Mouse (Mus musculus): ENCODE measurements around the gene Zfand3.
A peak's percentile ranks its signal among the peaks of the same experiment; 100 is the strongest.

The Zfand3 gene

DNA sequence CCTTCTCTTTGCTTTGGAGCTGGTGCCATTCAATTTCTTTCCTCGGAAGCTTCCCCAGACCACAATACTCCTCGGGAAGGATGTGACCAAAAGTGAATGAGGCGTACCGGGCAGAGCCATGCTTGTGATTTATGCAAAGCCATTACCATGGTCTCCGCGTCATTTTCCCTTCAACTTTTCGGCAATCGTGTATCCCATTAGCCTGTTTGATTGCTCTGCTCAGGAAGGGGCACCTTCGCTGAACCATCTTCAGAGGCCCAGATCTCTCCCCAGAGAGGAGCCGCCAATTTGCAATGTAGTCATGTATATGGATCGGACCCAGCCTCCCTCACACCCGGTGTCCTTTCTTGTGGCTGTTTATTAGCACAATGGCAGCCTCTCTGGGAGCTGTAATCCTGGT is 218.3 kb downstream of the Zfand3 start:
- DNase-seq (ENCODE audit: low read depth, low spot score) = no peak

DNA sequence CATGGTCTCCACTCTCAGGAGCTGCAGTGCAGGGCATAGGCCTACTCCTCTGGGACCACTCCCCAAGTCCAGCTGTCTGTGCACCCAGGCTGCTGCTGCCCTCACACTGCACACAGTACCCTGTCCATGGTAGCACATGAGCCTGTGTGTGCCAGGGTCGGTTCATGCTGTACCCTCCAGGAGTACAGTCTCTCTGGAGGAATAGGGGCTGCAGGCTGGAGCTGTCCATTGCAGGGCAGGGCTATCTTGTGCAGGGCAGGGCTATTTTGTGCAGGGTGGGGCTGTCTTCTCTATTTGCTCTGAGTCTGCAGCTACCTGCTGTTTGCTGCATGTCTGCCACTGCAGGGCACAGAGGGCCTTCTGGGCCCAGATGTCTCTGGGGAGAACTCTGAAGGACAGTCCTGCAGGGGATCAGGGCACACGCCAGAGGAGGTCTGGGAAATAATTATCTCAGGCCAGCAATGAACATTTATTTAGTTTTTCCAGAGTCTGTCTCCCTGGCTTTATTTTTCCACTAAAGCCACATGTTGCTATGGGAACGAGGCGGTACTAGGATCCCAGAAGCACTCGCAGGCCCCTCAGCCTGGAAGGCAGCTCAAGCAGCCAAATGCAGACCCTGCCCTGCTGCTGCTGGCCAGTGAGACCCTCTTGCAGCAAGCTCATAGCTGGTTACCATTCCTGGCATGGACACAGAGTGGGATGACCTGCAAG is 220.7 kb downstream of the Zfand3 start:
- no peak for DNase-seq (ENCODE audit: low read depth, low spot score)

DNA sequence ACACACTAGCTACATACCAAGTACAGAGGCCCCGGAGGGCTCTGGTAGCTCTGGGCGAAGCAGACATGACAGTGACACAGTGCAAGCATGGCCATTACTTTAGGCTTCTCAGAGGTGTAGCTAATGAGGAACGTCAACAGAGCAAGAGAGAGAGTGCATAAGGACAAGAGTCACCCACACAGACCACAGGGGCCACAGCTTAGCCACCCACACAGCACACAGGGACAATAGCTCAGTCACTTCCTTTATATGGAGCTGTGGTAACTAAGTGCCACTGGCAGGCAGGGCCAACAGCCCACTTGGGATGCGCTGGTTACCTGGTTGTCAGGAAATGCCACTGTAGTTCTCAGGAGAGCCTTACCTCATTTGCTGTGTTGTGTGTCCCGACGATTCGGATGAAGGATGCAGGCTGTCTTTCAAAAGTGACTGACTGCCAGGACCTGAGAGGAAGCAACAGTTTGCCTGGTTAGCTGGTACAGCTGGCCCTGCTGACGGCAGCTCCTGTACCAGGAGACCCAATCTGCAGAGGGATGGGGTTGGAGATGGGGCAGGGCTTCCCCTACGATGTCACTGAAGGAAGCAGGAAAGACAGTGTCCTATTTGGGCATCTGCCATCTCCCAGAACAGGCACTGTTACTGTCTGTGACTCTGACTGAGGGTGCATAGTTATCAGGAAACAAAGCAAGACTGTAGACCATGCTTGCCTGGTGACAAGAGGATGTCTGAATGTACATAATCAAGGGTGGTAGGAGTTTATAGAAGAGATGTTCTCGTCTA is 224.1 kb downstream of the Zfand3 start:
- no peak for DNase-seq (ENCODE audit: low read depth, low spot score)

DNA sequence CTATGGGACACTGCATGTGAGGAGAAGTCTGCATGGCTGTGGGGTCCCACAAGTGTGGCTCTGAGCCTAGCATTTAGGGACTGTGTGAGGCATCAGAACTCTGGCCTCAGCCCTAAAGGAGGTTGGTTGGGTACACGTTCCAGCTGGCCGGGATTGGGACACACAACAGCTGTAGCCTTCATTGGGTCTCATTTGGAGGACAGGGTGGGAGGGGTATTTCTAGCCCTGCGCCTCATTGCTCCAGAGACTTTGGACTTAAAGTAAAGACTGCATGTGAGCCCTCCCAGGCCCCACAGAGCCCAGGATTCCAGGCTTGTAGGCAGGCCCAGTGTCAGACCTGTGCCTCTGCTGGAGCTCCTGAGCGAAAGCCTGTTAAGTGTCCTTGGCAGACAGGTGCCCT is 225.9 kb downstream of the Zfand3 start:
- DNase-seq (ENCODE audit: low read depth, low spot score) = no peak

DNA sequence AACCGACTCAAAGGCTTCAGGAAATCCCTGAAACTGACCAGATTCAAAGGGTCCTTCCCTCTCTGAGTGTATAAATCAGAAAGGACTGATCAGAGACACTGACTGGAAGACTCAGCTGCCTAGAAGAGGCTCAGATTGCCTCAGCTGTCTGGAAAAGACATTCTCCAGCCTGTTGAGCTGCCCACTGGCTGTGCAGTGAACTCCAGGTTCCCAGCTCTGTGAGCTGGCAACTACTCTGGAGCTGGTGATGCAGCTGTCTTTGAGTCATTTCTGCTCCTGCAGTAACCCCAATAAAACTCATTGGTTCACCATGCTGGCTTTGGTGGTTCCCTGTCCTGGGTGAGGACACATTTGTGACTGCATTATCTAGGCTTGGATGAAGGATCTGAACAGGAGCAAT is 226.9 kb downstream of the Zfand3 start:
- DNase-seq (ENCODE audit: low read depth, low spot score) = no peak

DNA sequence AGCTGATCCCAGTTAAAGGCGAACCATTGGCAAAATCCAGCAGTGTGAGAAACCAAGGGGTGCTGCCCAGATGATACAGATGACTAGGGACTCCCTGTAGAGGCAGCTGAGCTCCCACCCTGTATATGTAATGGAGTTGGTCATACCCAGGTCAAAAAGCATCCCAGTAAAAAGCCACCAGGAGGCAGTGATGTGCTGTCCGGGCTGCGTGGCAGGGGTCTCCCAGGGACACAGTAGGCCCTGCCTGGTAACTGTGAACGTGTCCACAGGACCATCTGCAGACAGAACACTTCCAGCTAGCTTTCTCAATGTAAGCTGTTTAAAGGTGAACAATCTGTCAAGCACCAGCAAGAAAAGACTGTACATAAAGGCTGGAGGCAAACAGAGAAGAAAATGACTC is 228.2 kb downstream of the Zfand3 start:
- no peak for DNase-seq (ENCODE audit: low read depth, low spot score)

DNA sequence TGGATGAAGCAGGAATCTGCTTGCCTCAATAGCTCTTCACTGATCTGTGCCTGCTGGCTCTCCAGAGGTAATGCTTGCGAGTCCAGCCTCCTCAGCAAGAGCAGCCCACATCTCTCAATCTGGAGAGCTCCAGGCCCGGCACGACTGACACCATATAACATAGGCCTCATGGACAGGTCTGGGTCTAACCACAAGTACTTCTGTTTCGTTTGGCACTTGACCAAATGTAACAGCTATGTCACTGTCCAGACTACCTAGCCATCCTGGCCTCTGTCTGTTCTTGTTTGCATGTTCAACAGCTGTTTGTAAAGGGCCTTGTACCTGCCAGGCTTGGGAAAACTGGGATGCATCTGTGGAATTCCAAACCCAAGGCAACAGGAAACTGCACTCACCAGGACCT is 230.8 kb downstream of the Zfand3 start:
- no peak for DNase-seq (ENCODE audit: low read depth, low spot score)

DNA sequence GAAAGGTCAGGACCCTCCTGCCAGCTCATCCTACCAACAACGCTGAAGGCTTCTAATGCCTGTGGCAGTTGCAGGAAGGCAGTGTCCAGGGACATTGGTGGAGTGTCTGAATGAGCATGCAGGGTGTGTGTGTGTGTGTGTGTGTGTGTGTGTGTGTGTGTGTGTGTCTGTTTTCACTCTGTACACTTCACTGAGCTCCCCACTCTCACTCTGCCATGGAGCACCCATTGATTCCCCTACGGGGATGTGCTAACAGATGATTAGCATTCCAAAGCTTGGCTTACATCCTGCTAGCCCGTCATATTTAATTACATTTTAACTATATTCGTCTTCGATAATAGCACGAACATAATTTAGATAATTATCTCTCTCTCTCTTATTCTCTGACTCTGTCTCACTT is 232.1 kb downstream of the Zfand3 start:
- DNase-seq (ENCODE audit: low read depth, low spot score) = no peak

DNA sequence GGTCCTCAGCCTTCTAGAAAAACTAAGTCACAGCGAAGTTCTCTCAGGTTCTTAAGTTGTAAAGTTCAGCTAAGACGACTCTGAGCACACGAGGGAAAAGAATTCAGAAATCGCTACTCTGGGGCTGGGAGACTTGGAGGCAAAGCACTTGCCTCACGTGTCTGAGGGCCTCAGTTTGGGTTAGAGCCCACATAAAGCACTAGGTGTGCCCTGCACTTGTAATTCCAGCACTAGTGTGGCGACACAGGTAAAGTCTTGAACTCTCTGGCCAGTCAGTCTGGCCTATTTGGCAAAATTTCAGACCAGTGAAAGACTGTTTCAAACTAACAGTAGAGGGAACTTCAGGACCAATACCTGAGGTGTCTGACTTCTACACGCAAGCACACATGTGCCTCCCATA is 233.1 kb downstream of the Zfand3 start:
- no peak for DNase-seq (ENCODE audit: low read depth, low spot score)

DNA sequence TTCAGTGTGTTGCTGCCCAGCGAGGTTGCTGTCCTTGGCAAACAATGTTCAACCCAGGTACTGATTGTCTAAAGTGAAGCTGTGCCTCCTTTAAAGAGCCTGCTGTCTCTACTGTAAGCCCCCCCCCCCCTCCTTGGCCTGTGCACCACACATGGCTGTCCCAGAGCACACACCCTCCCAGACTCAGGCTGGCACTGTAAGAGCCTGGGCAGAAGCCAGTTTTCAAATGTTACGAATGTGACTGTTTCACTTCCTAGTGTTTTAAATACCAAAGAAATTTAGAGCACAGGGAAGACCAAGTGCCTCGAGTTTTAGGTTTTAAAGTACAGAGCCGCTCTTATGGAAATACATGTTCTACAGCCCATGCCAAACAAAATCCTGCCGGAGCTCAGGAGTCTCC is 234.9 kb downstream of the Zfand3 start:
- no peak for DNase-seq (ENCODE audit: low read depth, low spot score)

DNA sequence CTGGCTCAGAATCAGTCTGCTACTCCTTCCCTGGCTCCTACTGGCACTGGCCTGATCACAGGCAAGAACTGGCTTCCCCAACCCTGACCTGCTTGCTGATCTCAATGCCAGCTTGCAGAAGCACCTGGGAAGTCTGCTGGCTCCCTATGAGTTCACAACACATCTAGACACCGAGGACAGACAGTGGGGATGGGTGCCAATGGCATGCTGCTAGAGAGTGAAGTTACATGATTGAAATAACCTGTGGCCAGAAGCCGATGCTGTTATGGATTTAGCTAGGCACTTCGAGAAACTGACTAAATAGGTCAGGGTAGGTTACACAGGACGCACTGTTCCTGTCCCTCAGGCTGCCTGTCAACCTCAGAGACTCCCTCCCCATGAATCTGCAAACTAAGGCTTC is 236.1 kb downstream of the Zfand3 start:
- no peak for DNase-seq (ENCODE audit: low read depth, low spot score)

DNA sequence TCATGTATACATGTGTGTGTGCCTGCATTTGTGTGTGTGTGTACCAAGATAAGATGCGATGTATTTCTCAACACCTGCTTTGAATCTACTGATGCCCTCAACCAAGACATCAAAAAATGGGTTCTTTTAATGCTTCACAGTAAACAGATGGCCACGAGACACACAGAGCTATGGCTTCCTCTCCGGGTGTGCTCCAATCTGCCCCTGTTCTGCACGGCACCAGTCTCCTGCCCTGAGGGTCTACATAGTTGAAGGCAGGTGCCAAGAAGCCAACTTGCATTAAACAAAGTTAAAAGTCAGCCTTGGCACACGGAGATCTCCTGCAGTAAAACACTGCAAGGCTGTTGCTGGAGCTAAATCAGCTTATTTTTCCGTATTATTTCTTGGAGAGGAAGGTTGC is 236.5 kb downstream of the Zfand3 start:
- DNase-seq (ENCODE audit: low read depth, low spot score) = no peak

DNA sequence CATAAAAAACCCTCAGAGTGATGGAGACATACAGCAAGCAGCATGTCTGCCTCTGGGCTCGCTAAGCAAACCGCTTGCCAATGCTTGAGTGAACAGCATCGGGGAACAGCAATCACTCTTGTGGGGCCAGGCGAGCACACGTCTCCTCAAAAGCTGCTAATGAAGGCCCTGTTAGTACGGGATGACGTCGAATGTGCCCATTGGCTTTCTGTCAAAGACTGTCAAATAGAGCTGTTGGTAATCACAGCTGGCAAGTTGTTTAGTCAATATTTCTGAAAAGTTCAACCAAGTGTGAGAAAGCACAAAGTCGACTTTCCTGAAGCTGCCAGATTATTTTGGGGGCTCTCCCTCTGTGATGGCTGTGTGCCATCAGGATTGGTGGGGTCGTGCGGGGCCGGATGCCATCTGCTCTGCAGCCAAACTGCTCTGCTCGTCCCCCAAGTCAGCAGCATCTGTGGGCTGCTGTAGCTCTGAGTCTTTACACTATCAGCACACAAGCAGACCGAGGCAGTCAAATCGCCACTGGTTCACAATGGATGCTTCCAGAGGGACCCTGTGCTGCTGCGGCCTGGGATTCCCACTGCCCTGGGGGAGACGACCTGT is 237.3 kb downstream of the Zfand3 start:
- DNase-seq (ENCODE audit: low read depth, low spot score) = no peak

DNA sequence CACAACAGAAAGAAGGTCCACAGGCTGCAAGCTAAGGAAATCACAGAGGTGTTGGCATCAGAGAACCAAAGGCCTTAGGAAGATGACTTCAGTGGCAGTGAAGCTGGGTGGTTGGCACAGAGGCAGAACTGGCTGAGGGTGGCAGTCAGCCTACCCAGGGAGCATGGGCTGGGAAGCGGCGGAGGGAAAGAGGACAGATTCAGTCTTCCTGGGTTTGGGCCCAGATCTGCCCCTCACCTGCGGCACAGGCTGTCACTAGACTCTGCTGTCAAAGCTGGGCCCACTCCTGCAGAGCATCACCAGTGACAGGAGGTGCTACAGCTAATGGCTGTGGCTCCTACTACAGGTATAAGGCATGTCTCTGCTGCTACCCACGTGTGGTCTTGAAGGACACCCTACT is 238.1 kb downstream of the Zfand3 start:
- no peak for DNase-seq (ENCODE audit: low read depth, low spot score)

DNA sequence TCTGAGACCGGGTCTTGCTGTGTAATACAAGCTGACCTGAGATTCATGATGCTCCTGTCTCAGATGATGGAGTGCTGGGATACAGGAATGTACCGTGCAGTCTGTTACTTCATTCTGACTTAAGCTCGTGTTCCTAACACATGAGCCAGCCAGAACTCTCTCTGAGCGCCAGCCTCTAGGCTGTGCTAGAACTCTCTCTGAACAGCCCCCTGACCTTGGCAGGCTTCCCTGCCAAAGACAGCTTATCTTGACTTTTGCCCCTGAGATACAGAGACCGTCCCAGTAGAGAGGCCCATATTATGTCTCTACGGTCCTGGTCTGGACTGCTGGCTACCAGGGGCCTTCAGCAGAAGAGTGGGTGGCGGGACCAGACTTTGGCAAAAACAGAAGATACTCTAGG is 239.0 kb downstream of the Zfand3 start:
- DNase-seq (ENCODE audit: low read depth, low spot score) = no peak

DNA sequence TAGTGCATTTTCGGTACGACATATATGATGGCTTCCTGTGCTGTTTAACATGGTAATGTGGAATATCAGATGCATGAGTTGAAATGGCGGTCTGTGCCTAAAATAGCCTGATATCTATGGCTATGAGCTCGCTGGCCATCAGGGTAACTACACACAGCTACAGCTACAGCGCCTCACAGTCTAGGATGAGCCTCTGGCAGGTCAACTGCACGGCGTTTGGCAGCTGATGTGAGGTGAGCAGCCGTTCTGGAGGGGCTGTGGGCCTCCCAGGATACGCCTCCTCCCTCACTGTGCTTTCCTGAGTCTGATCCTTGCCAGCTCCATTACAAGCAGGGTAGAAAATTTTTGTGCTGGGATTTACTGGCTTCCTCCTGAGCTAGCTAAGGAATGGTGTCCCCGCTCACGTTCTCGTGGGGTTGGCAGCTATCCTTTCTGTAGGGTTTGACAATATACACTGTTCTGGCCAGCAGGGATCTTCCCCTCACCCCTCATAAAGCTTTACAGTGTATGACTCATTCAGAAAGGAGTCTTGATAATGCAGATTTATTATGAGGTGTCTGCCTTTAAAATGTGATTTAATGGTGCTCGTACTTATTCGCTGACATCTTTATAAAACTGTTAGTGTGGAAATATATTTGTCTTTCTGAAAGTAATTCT is 240.2 kb downstream of the Zfand3 start:
- DNase-seq (ENCODE audit: low read depth, low spot score) = no peak

DNA sequence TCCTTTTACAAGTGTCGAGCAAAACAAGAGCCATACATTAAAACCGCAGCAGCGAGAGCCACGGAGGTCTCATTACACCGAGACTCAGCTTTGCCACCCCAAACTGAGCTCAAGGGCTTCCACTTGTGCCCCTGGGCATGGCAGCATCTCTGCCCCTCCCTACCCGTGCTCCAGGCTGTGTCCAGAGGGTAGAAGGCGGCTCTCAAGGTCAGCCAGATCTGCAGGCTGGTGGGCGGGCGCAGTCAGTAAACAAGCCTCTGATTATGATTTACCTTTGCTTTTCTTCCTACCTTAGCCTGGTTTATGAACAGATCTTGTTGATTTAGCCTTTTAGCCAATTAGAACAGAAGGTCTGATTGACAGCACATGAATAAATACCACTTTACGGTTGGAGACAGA is 240.8 kb downstream of the Zfand3 start:
- no peak for DNase-seq (ENCODE audit: low read depth, low spot score)

DNA sequence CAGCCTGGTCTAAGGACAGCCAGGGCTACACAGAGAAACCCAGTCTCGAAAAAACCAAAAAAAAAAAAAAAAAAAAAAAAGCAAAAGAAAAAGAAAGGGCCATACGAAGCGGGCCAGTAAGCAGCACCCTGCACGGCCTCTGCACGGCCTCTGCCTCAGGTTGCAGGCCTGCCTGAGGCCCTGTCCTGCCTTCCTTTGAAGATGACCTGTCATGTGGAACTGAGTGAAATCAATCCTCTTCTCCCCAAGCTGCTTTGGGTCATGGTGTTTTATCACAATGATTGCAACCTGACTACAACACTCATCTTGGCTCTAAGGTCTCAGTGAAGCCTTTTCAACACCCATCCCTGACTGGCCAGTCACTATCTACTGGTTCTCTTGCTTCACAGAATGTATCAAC is 248.5 kb downstream of the Zfand3 start:
- no peak for DNase-seq (ENCODE audit: low read depth, low spot score)

DNA sequence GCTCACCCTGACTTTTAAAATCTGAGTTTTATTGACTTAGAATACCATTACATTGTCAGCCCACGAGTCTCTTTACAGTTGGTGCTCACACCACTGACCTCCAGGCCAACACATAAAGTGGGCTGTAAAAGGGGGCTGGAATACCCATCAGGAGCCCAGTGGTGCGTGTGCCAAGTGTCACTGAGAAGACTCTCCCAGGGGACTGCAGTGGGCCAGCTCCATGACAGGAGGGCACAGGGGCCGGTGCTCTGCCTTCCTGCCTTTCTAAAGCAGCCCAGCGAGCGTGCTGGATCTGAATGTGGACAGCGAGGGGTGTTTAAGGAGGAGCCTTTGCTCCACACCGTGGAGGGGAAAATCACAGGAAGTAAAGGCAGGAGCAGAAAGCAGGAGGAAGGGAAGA is 249.4 kb downstream of the Zfand3 start:
- DNase-seq (ENCODE audit: low read depth, low spot score) = peak; percentile 30

DNA sequence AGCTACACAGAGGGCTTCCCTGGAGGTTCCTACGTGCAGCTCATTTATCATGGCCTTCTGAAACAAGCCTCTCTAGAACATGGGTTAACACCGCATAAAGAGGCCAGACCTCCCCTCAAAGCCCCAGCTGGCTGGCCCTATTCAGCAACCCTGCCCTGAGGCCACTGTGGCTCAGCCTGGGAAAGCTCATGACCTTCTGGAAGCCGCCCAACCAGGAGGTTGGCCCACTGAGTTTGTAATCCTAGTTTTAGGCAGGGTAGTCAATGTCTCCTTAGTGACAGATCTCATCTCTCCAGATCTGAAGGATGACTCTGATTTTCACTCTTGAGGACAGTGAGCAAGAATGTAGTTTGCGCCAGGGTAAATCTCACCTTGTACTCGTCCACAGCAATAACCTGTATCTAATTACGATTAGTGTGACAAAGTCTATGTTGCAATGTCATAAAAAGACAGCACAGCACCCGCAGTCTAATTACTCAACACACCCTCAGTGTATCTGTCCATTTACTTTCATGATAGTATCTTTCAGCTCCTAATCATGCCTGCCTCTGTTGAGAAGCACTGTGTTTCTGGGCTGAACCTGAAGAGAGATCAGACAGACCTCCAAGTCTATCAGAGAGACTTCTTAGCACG is 251.5 kb downstream of the Zfand3 start:
- DNase-seq (ENCODE audit: low read depth, low spot score) = no peak

DNA sequence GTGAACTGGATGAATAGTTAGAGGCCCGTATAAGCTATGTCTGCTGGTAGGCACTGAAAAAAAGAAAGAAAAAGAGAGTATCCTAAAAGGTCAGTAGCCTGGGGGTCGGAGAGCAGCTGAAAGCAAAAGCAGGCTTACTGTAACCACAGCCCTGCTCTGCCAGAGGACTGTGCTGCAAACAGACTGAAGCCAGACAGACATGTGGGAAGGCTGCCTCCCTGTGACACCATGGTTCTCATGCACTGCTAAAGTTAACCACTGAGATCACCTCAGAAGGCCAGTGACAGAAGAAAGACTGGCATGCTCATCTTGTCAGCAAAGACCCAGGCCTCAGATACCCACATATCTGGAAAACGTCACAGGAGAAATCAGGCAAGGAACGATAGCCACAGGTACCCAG is 253.9 kb downstream of the Zfand3 start:
- no peak for DNase-seq (ENCODE audit: low read depth, low spot score)

DNA sequence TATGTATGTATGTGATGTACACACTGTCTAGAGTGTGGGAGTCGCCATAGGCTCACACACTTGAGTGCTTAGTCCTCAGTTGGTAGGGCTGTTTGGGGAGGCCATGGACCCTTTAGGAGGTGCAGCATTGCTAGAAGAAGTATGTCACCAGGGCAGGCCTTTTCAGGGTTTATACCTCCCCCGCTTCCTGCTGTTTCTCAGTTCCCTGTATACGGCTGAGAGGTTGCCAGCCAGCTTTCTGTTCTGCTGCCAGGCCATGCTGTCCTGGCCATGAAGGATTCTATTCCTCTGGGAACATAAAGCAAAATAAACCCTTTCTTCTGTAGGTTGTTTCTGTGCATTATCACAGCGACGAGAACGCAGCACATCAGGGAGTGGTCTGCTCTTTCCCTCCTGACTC is 255.4 kb downstream of the Zfand3 start:
- DNase-seq (ENCODE audit: low read depth, low spot score) = no peak

All from mesoderm, embryonic 11.5 days (tissue).